Mouse (Mus musculus) lung, adult 2 months (tissue): ENCODE measurements at regions not wholly inside any gene's neighbourhood (a gene's known extent, or its start where the extent isn't known, plus 50 kb on each side); places are given as distances from the start of the nearest gene placed in this dataset.

Source experiments
- DNase-seq: peaks from one replicate; pipeline ENCODE4 v3.0.0; 2022
- H3K4me1 ChIP-seq: fragments of 200-500 bp; 2 replicates; pipeline ENCODE4 v1.6.1; 2011; ENCODE audit warnings: low read length; ENCODE audit not compliant: control insufficient read depth, insufficient read depth
- H3K4me3 ChIP-seq: fragments of 200-500 bp; replicated peaks from 2 replicates; pipeline ENCODE3; 2011; ENCODE audit warnings: low read depth, mild to moderate bottlenecking, control low read depth, low read length; ENCODE audit errors: extremely low read depth
- CTCF ChIP-seq: fragments of 200-500 bp; IDR thresholded peaks from 2 replicates; pipeline ENCODE4 v1.5.1; 2011; ENCODE audit warnings: mild to moderate bottlenecking, low read length, control low read depth; ENCODE audit not compliant: insufficient read depth
- POLR2A ChIP-seq: fragments of 200-500 bp; IDR thresholded peaks from 2 replicates; pipeline ENCODE4 v1.6.1; 2011; ENCODE audit warnings: low read depth, mild to moderate bottlenecking, control low read depth, low read length, borderline replicate concordance; ENCODE audit errors: extremely low read depth
- WGBS: fragments of 180-500 bp; shearing (Covaris S2); methylation state at CpG from one replicate; pipeline ENCODE4 v1.1.7; 2018; 5-methylcytosine and 5-hydroxymethylcytosine counted together

- no peak overlapping the region for H3K4me3 ChIP-seq
- H3K4me1 ChIP-seq, result no peaks in the 10 kb centered on the region
- TF ChIP-seq CTCF, result no peak
- TF ChIP-seq POLR2A, result no peak
- 61% methylated on average over 6 of the region's 6 CpGs for WGBS
- DNase-seq, result no peak
Measured at GRCm38 (mm10) chr5:33495276-33495675, 61.5 kb upstream of the Nkx1-1 start.

- Histone ChIP-seq H3K4me1 (no peaks in the 10 kb centered on the region), H3K4me3 (no peak overlapping the region)
- no peak for DNase-seq
- no peak for TF ChIP-seq CTCF
- no peak for TF ChIP-seq POLR2A
- WGBS, result 82% methylated on average over 11 of the region's 11 CpGs
Measured at GRCm38 (mm10) chr5:33492604-33493315, 59.0 kb upstream of the Nkx1-1 start.

DNA sequence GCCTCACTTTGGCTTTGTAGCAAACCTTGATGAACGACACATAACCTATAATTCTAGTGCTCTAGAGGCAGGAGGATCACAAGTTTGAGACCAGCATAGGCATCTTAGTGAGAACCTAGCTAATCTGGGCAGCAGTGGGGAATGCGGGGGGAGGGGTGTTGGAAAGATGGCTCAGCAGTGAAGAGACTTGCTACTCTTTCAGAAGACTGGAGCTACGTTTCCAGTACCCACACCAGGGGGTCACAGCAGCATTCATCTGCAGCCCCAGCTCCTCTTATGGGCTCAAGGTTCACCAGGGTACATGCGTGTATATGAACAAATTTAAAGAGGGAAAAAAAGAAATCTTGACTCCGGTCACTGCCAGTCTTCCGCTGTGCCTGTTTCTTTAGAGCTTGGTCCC lies 55.5 kb upstream of the Nkx1-1 start:
- WGBS, result 69% methylated on average over 6 of the region's 6 CpGs
- no peaks in the 10 kb centered on the region for H3K4me1 ChIP-seq
- H3K4me3 ChIP-seq, result no peak overlapping the region
- no peak for TF ChIP-seq CTCF
- no peak for TF ChIP-seq POLR2A
- DNase-seq, result no peak

DNA sequence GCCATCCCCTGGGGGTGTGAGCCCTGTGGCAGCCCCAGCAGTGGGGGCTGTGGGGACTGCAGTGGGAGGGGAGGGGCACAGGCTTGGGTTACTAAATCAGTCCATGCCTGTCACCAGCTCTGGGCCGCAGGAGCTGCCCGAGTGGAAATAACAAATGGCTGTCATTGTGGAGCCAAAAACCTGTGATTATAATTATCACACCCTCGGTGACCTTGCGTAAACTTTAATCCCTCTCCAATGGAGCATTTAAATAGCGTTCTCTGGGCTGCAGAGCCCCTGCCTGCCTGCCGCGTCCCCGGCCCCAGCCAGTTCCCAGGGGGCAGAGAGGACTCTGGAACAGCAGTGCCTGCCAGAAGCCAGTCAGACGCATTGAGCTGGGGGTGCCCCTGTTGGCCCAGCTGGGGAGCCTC lies 54.4 kb upstream of the Nkx1-1 start:
- H3K4me3 ChIP-seq, result no peak overlapping the region
- 19% methylated on average over 9 of the region's 9 CpGs for WGBS
- TF ChIP-seq CTCF, result no peak
- TF ChIP-seq POLR2A, result no peak
- no peaks in the 10 kb centered on the region for H3K4me1 ChIP-seq
- no peak for DNase-seq

- no peak for DNase-seq
- no peaks in the 10 kb centered on the region for H3K4me1 ChIP-seq
- H3K4me3 ChIP-seq, result no peak overlapping the region
- 60% methylated on average over 15 of the region's 15 CpGs for WGBS
- TF ChIP-seq CTCF (no peak), POLR2A (no peak)
Measured at GRCm38 (mm10) chr5:33485765-33486164, 52.0 kb upstream of the Nkx1-1 start.
